Mouse (Mus musculus) MN1 (cell line): Measurements from ENCODE around the gene Npm1.

Source experiments
- DNase-seq: peaks from one replicate; pipeline ENCODE4 v3.0.0-alpha.2; 2016; ENCODE audit warnings: low spot score

Gene Npm1

GRCm38 (mm10) chr11:33146143-33146497, 16.9 kb downstream of the Npm1 start:
- peak; percentile 95 for DNase-seq

- DNase-seq = no peak
These were observed 17.5 kb downstream of the Npm1 start for GRCm38 (mm10) chr11:33145201-33146142.

DNA sequence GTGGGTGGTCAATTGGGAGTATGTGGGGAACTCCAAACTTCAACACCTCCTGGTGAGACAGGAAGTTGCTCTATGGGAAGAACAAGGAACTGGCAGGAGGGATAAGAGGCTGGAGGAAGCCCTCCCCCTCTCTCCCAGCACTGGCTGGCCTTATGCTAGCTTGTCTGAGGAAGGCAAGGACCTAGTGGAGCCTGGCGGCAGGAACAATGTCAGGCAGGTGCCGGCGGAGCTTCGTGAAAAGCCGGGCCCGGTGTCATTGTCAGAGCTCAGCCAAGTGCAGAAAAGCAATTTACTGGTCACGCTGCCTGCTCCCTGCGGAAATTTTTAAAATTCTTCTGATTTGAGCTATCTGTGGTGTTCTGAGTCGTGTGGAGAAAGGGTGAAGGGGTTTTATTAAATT, 19.1 kb downstream of the Npm1 start:
- no peak for DNase-seq

- DNase-seq = no peak
These were observed 20.2 kb downstream of the Npm1 start for GRCm38 (mm10) chr11:33142801-33143200.

GRCm38 (mm10) chr11:33140111-33140460, 22.9 kb downstream of the Npm1 start:
- DNase-seq = no peak

DNA sequence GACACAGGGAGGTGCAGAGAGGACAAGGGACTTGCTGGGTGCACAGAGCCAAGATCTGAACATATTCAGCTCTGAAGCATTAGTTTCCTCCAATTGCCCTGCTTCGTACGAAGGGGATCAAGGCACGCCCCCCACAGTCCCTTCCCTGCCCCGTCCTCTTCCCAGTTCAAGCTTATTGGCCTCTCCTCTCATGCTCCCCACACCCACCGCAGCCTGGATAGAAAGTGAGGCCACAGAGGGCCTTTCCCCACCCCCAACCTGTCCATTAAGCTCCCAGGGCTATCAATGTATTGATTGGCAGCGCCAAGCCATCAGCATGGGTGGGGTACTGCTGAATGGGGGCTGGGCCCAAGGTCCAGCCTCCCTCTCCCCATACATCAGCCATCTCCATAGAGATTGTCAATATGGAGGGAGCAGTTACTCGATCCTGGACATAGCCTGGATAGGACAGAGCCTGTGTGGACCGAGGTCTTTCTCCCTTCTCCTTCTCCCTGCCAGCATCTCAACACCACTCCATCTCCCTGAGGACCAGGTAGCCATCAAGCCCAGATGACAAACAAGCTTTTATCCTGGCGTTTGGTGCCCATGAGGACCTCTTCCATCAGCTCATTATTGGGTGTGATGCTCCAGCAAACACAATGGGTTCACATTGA, 23.4 kb downstream of the Npm1 start:
- no peak for DNase-seq

DNA sequence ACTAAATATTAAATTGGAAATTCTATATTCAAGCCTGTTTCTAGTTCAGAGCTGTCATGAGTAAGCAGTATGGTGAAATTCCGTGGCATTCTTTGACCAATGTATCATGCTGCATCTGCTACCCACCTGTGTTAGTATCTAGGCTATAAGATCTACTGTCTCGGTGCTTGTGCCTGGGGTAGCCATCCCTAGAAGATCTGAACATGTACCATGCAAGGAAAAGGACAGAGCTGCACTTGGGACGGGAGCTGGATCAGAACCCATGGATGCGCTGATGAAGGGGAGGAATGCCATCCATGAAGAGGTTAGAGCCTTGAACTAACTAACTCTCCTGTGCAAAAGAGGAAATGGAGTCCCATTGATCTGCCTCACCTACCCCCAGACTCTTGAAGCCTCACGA, 24.3 kb downstream of the Npm1 start:
- DNase-seq = no peak

GRCm38 (mm10) chr11:33134391-33134986, 28.5 kb downstream of the Npm1 start:
- no peak for DNase-seq

- DNase-seq = no peak
These were observed 30.2 kb downstream of the Npm1 start for GRCm38 (mm10) chr11:33132619-33133338.

DNA sequence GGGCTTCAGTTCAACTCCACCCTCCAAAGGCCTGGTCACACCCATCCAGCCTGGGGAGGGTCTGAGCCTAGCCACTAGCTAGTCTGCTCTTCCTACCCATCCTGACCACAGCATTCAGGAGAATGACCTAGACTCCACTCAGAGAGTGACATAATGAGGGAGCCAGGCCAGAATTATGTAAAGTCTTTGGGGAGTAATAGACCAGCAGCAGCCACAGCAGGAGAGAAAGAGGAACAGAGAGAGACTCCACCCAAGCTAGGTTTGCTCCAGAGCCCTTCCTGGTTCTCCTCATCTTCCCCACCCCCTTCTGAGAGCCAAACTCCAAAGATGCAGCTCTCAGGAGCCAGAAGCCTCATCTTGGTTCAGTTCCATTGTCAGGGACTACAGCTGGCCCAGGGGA, 35.9 kb downstream of the Npm1 start:
- DNase-seq = no peak

- DNase-seq = no peak
These were observed 40.3 kb downstream of the Npm1 start for GRCm38 (mm10) chr11:33122575-33123268.

- DNase-seq = no peak
These were observed 43.5 kb downstream of the Npm1 start for GRCm38 (mm10) chr11:33119556-33119955.

DNA sequence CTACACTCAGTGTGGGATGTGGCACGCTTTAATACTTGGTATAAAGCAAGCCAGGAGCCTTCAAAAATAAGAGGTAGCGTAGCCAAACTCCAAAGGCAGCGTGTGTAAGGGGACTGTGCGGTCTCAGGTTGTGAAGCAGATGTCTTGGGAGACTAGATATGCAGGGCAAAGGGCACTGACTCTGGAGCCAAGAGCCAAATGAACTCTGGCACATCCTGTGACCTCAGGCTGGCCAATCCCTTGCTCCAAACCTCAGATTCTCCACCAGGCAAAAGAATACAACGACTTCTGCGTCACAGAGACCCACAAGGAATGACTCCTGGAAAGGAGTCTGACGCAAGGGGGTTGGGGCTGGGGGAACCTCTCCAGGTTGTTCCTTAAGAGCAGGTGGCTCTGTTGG, 43.9 kb downstream of the Npm1 start:
- DNase-seq = no peak

- no peak for DNase-seq
These were observed 44.5 kb downstream of the Npm1 start for GRCm38 (mm10) chr11:33118480-33118879.

GRCm38 (mm10) chr11:33115796-33116195, 47.2 kb downstream of the Npm1 start:
- DNase-seq = no peak

GRCm38 (mm10) chr11:33112407-33112806, 50.6 kb downstream of the Npm1 start:
- peak; percentile 83 for DNase-seq

DNA sequence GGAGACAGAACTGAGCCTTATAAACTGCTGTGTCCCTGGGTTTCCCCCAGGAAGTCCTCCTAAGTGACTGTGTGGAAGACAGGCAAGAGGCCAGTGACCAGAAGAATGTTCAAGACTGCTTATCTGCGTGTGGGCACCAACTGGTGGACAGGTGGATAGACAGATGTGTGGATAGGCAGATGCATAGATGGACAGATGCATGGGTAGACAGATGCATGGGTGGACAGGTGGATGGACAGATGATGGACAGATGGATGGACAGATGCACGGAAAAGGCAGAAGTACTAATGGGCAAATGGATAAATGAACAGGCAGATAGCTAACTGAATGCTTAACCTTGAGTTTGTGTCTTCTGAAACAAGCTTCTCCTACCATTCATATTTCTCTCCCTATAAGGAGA, 52.9 kb downstream of the Npm1 start:
- no peak for DNase-seq

- DNase-seq = no peak
These were observed 55.5 kb downstream of the Npm1 start for GRCm38 (mm10) chr11:33107540-33107939.

- peak; percentile 26 for DNase-seq
These were observed 58.1 kb downstream of the Npm1 start for GRCm38 (mm10) chr11:33104911-33105316.

- no peak for DNase-seq
These were observed 59.6 kb downstream of the Npm1 start for GRCm38 (mm10) chr11:33103291-33103943.
